Mouse (Mus musculus): ENCODE measurements around the gene Sorbs1. TPM values are rescaled to one million over a fixed set of nuclear protein-coding genes. Genes with fewer than 3 reads are reported as not detected.

Sorbs1 gene
- polyA plus RNA-seq, 1 experiment from 2014 or later = 73.8 TPM

DNA sequence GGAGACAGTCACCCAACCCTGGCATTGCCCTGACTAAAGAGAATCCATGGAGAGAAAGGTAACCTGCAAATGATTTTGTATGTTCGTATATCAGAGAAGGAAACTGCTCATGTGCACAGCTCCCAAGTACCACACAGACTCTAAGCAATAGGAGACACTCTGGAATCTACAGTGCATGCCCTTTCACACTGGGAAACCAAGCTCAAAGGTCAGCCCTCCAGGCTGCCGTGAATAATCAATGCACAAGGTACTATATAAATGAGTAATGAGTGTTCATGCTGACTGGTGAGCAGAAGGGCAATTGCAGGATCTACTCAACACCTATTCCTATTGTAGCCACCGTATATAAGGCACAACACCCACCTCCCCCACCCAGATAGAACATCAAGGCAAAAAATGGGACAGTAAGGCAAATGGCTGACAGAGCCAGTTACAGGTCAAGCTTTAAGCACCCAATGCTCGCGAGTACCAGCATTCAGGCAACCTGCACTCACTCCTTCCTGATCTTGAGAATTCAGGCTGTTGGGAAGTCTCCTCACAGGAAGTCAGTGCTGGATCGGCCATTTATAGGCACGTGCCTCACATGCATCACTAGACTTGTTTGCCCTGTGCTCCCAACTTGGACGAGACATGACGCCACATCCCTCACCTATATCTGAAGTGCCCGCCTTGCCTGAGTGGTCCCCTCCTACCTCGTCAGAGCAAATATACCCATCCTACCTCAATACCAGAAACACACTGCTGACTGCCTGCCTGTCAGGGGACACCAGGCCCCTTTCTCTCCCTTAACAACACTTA is 13.4 kb downstream of the Sorbs1 start:
- TF ChIP-seq CTCF (IDR thresholded peaks at IDR 0.05; ENCODE audit: low read depth) = no peak
- no peaks in the 10 kb centered on the region for H3K9me3 ChIP-seq (ENCODE audit: control insufficient read depth)
- H3K4me3 ChIP-seq (ENCODE audit: low read depth, low read length) = no peak overlapping the region
- no peak overlapping the region for H3K9ac ChIP-seq (ENCODE audit: low read depth, low read length)
- H3K27me3 ChIP-seq (replicated peaks; ENCODE audit: control insufficient read depth, insufficient read depth, low read length) = no peaks in the 10 kb centered on the region
- H3K36me3 ChIP-seq (ENCODE audit: control insufficient read depth, insufficient read depth) = no peaks in the 10 kb centered on the region
- ATAC-seq = peak; percentile 89
- H3K27ac ChIP-seq (ENCODE audit: low read depth, low read length) = peak overlapping the region; percentile 93
- H3K4me1 ChIP-seq (replicated peaks; ENCODE audit: control insufficient read depth, insufficient read depth, low read length) = peaks cover 15% of the 10 kb centered on the region; the same call in 1 of the 2 replicates
- WGBS = 41% methylated on average over 11 of the region's 11 CpGs
- H3K4me2 ChIP-seq (replicated peaks; ENCODE audit: low read depth) = 0 out of 2 replicates have a peak overlapping the region, but pooled peaks have one; percentile 6

DNA sequence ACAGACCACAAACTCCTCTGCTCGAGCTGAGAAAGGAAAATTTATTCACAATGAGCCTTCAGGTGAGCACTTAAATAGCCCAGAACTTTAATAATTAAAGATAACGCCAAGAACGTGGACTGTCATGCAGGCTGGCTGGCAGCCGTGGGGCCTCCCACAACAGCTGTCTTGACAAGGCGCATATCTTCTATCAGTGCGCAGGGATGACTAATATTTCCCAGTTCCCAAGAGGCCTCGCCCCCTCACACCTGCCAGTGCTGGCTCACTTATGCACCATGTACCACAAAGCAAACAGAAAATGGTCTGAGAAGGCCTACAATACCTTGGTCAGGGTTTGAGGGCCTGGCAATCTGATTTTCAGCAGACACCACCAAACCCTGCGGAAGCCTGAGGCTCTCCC is 14.4 kb downstream of the Sorbs1 start:
- Histone ChIP-seq H3K9ac (ENCODE audit: low read depth, low read length) (no peak overlapping the region), H3K4me1 (replicated peaks; ENCODE audit: control insufficient read depth, insufficient read depth, low read length) (peaks cover 22% of the 10 kb centered on the region), H3K36me3 (ENCODE audit: control insufficient read depth, insufficient read depth) (no peaks in the 10 kb centered on the region), H3K4me2 (replicated peaks; ENCODE audit: low read depth) (no peak overlapping the region), H3K27ac (ENCODE audit: low read depth, low read length) (peak overlapping the region; percentile 93), H3K9me3 (ENCODE audit: control insufficient read depth) (no peaks in the 10 kb centered on the region), H3K27me3 (replicated peaks; ENCODE audit: control insufficient read depth, insufficient read depth, low read length) (no peaks in the 10 kb centered on the region), H3K4me3 (ENCODE audit: low read depth, low read length) (no peak overlapping the region)
- peak; percentile 66 for ATAC-seq
- no peak for TF ChIP-seq CTCF (IDR thresholded peaks at IDR 0.05; ENCODE audit: low read depth)
- WGBS = 34% methylated on average over 8 of the region's 8 CpGs

DNA sequence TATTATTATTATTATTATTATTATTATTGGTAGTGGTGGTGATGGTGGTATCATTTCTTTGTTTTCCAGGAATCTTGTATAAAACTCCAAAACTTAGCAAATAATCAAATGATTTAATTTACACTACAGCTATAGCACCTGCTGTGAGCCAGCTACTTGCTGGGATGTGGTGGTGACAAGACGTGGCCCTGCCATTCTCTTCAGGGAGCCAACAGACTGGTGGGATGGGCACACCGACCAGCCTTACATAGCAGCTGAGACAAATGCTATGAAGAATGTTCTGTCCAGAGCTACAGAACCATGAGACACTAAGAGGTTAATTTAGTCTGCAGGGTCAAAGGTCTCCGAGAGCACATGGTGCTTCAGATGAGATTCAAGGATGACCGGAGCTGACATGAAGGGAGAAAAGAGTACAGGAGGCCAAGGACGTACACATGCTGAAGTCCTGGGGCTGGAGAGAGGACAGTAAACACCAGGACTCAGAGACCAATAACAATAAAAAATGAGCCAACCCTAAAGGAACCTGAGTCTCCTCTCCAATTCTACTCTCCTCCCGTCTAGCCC is 15.3 kb downstream of the Sorbs1 start:
- H3K36me3 ChIP-seq (ENCODE audit: control insufficient read depth, insufficient read depth) = no peaks in the 10 kb centered on the region
- no peak overlapping the region for H3K9ac ChIP-seq (ENCODE audit: low read depth, low read length)
- H3K4me2 ChIP-seq (replicated peaks; ENCODE audit: low read depth) = no peak overlapping the region
- no peak for ATAC-seq
- TF ChIP-seq CTCF (IDR thresholded peaks at IDR 0.05; ENCODE audit: low read depth) = no peak
- 0 out of 2 replicates have a peak overlapping the region, but pooled peaks have one; percentile 30 for H3K27ac ChIP-seq (ENCODE audit: low read depth, low read length)
- no peaks in the 10 kb centered on the region for H3K27me3 ChIP-seq (replicated peaks; ENCODE audit: control insufficient read depth, insufficient read depth, low read length)
- H3K9me3 ChIP-seq (ENCODE audit: control insufficient read depth) = no peaks in the 10 kb centered on the region
- peaks cover 23% of the 10 kb centered on the region for H3K4me1 ChIP-seq (replicated peaks; ENCODE audit: control insufficient read depth, insufficient read depth, low read length)
- H3K4me3 ChIP-seq (ENCODE audit: low read depth, low read length) = no peak overlapping the region
- WGBS = 64% methylated on average over 6 of the region's 6 CpGs

DNA sequence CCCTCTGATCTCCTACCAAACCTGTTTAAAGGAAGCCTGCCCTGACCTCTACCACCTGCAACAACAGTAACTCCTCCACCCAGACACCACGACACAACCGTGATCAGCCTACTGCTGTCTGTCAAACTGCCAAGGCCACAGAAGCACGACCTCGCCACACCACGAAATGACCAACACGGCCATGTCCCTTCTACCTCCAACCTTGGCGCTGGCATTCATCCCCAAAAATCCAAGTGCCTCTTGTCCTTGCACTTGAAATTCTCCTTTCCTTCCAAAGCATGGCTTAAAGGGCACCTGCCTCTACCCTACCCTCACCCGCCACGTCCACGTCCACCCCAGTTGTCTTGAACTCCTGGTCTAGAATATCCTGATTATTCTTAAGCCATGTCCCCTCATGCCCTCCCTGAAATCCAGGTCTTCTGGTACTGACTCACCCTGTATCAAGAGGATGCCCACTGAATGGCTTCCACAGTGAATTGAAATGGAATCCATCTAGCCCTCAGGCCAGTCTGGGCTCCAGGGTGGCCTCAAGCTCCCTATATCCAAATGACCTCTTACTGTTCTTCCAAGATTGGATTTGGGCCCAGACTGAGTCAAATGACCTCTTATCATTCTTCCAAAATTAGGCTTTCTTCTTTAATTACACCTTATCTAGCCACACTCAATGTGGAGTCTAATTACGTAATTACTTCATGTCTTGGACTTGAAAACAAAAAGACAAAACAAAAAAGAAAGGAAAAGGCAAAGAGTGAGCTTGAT is 16.9 kb downstream of the Sorbs1 start:
- no peak overlapping the region for H3K9ac ChIP-seq (ENCODE audit: low read depth, low read length)
- TF ChIP-seq CTCF (IDR thresholded peaks at IDR 0.05; ENCODE audit: low read depth) = no peak

DNA sequence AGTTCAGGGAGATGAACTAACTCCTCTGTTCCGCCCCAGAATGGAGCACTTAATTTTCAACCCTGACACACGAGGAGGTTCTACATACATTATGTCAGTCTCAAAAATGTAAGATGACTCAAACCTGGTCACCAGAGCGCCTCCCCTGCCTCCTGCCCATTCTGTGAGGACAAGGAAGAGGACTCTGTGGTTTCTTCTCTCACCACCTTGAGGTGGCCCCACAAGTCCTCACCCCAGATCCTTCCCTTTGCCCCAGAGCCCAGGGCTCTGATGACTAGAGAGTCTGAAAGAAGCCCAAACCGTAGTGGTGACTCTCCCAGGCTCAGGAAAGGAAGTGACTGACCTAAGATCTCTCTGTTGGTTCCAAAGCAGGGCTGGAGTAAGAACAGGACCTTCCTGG is 17.5 kb downstream of the Sorbs1 start:
- Histone ChIP-seq H3K9me3 (ENCODE audit: control insufficient read depth) (no peaks in the 10 kb centered on the region), H3K27ac (ENCODE audit: low read depth, low read length) (no peak overlapping the region), H3K4me3 (ENCODE audit: low read depth, low read length) (no peak overlapping the region), H3K9ac (ENCODE audit: low read depth, low read length) (no peak overlapping the region), H3K4me2 (replicated peaks; ENCODE audit: low read depth) (no peak overlapping the region), H3K36me3 (ENCODE audit: control insufficient read depth, insufficient read depth) (no peaks in the 10 kb centered on the region), H3K27me3 (replicated peaks; ENCODE audit: control insufficient read depth, insufficient read depth, low read length) (no peaks in the 10 kb centered on the region), H3K4me1 (replicated peaks; ENCODE audit: control insufficient read depth, insufficient read depth, low read length) (peaks cover 33% of the 10 kb centered on the region)
- TF ChIP-seq CTCF (IDR thresholded peaks at IDR 0.05; ENCODE audit: low read depth) = no peak
- WGBS = 67% methylated on average over 4 of the region's 4 CpGs
- no peak for ATAC-seq

More for the DNA sequence above, 16.9 kb downstream of the Sorbs1 start:
- no peak overlapping the region for H3K4me3 ChIP-seq (ENCODE audit: low read depth, low read length)
- H3K36me3 ChIP-seq (ENCODE audit: control insufficient read depth, insufficient read depth) = no peaks in the 10 kb centered on the region
- no peaks in the 10 kb centered on the region for H3K27me3 ChIP-seq (replicated peaks; ENCODE audit: control insufficient read depth, insufficient read depth, low read length)
- no peak for ATAC-seq
- WGBS = 90% methylated on average over 11 of the region's 11 CpGs
- peaks cover 29% of the 10 kb centered on the region for H3K4me1 ChIP-seq (replicated peaks; ENCODE audit: control insufficient read depth, insufficient read depth, low read length)
- no peak overlapping the region for H3K4me2 ChIP-seq (replicated peaks; ENCODE audit: low read depth)
- H3K9me3 ChIP-seq (ENCODE audit: control insufficient read depth) = no peaks in the 10 kb centered on the region
- no peak overlapping the region for H3K27ac ChIP-seq (ENCODE audit: low read depth, low read length)

DNA sequence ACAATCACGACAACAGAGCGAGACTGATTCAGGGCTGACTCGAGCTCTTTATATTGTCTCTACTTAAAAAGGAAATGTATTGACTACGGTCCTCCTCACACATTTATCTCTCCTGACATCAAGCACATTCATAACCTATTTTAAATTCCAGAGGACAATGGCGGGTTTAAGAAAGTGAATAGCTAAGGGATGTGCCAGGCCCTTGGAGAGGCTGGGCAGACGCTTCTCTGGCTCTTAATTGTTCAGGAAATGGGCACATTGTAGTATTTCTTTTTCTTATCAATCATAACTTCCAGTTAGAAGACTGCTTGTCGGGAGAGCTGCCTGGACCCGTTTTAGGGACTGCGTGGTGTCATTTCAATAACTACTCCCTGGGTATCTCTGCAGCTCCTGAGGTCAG is 20.7 kb downstream of the Sorbs1 start:
- Histone ChIP-seq H3K27ac (ENCODE audit: low read depth, low read length) (no peak overlapping the region; the same call in 1 of the 2 replicates), H3K4me1 (replicated peaks; ENCODE audit: control insufficient read depth, insufficient read depth, low read length) (peaks cover 28% of the 10 kb centered on the region), H3K4me2 (replicated peaks; ENCODE audit: low read depth) (no peak overlapping the region), H3K9ac (ENCODE audit: low read depth, low read length) (no peak overlapping the region), H3K9me3 (ENCODE audit: control insufficient read depth) (no peaks in the 10 kb centered on the region), H3K27me3 (replicated peaks; ENCODE audit: control insufficient read depth, insufficient read depth, low read length) (no peaks in the 10 kb centered on the region), H3K4me3 (ENCODE audit: low read depth, low read length) (no peak overlapping the region), H3K36me3 (ENCODE audit: control insufficient read depth, insufficient read depth) (no peaks in the 10 kb centered on the region)
- no peak for ATAC-seq
- no peak for TF ChIP-seq CTCF (IDR thresholded peaks at IDR 0.05; ENCODE audit: low read depth)
- 56% methylated on average over 9 of the region's 9 CpGs for WGBS

Measured in intestine, postnatal 0 days (tissue).